Mouse (Mus musculus): ENCODE results near the gene Ifrd1. TPM values are rescaled to one million over a fixed set of nuclear protein-coding genes. Genes with fewer than 3 reads are reported as not detected.

The Ifrd1 gene
- polyA plus RNA-seq, 1 experiment from 2014 or later = 112 TPM

GRCm38 (mm10) chr12:40169675-40170074, 78.6 kb downstream of the Ifrd1 start:
- H3K9me3 ChIP-seq (ENCODE audit: control insufficient read depth, low read length) = no peaks in the 10 kb centered on the region
- no peaks in the 10 kb centered on the region for H3K27me3 ChIP-seq (replicated peaks; ENCODE audit: control insufficient read depth, insufficient read depth, low read length)
- no peak overlapping the region for H3K4me2 ChIP-seq
- no peak overlapping the region for H3K27ac ChIP-seq (ENCODE audit: low read depth, low read length)
- H3K9ac ChIP-seq (ENCODE audit: low read depth, low read length) = no peak overlapping the region
- DNase-seq (ENCODE audit: low spot score) (no peak), ATAC-seq (replicated peaks; ENCODE audit: low FRiP score) (no peak)
- WGBS = 94% methylated on average over 1 of the region's 1 CpGs
- no peaks in the 10 kb centered on the region for H3K4me1 ChIP-seq (replicated peaks; ENCODE audit: control insufficient read depth, insufficient read depth, low read length)
- no peak overlapping the region for H3K4me3 ChIP-seq (ENCODE audit: low read depth, low read length)
- H3K36me3 ChIP-seq (ENCODE audit: control insufficient read depth, insufficient read depth, low read length) = no peaks in the 10 kb centered on the region

GRCm38 (mm10) chr12:40164621-40165020, 83.7 kb downstream of the Ifrd1 start:
- H3K9me3 ChIP-seq (ENCODE audit: control insufficient read depth, low read length) = no peaks in the 10 kb centered on the region
- H3K9ac ChIP-seq (ENCODE audit: low read depth, low read length) = no peak overlapping the region
- H3K4me1 ChIP-seq (replicated peaks; ENCODE audit: control insufficient read depth, insufficient read depth, low read length) = no peaks in the 10 kb centered on the region
- DNase-seq (ENCODE audit: low spot score) (no peak), ATAC-seq (replicated peaks; ENCODE audit: low FRiP score) (no peak)
- H3K27me3 ChIP-seq (replicated peaks; ENCODE audit: control insufficient read depth, insufficient read depth, low read length) = no peaks in the 10 kb centered on the region
- 7% methylated on average over 2 of the region's 2 CpGs for WGBS
- H3K4me2 ChIP-seq = no peak overlapping the region
- H3K27ac ChIP-seq (ENCODE audit: low read depth, low read length) = no peak overlapping the region
- H3K36me3 ChIP-seq (ENCODE audit: control insufficient read depth, insufficient read depth, low read length) = no peaks in the 10 kb centered on the region
- H3K4me3 ChIP-seq (ENCODE audit: low read depth, low read length) = no peak overlapping the region

DNA sequence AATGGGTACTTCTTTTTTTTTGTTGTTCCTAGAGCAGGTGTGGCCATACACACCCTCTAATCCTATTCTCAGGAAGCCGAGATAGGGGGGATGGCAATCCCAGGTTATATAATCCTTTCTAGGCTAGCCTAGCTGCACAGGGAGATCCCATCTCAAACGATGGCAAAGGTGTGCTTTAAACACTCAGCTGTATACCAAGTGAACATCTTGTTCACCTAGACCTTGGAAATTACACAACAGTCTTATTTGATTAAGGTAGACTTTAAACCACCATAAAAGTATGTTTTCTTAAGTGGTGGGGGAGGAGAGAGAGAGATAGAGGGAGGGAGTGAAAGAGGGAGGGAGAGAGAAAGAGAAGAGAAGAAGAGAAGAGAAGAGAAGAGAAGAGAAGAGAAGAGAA, 87.5 kb downstream of the Ifrd1 start:
- no peaks in the 10 kb centered on the region for H3K9me3 ChIP-seq (ENCODE audit: control insufficient read depth, low read length)
- no peaks in the 10 kb centered on the region for H3K27me3 ChIP-seq (replicated peaks; ENCODE audit: control insufficient read depth, insufficient read depth, low read length)
- H3K36me3 ChIP-seq (ENCODE audit: control insufficient read depth, insufficient read depth, low read length) = no peaks in the 10 kb centered on the region
- no peak overlapping the region for H3K9ac ChIP-seq (ENCODE audit: low read depth, low read length)
- no peak for ATAC-seq (replicated peaks; ENCODE audit: low FRiP score)
- DNase-seq (ENCODE audit: low spot score) = no peak
- no peak overlapping the region for H3K4me2 ChIP-seq
- no peaks in the 10 kb centered on the region for H3K4me1 ChIP-seq (replicated peaks; ENCODE audit: control insufficient read depth, insufficient read depth, low read length)
- WGBS = 72% methylated on average over 2 of the region's 2 CpGs
- no peak overlapping the region for H3K4me3 ChIP-seq (ENCODE audit: low read depth, low read length)
- H3K27ac ChIP-seq (ENCODE audit: low read depth, low read length) = no peak overlapping the region

DNA sequence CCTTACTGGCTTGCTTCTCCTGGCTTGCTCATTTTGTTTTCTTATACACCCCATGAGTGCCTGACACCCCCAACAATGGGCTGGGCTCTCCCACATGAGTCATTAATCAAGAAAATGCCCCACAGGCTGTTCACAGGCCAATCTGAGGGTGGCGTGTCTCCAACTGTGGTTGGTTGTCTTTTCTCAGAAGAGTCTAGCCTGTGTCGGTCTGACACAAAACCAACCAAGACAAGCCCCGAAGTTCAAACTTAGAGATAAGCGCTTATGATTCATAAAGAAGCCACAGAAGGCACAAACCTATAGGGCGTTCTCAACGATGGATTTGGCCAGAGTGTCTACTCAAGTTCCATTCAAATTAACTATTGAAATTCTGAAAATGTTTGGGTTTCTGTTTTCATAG, 94.1 kb downstream of the Ifrd1 start:
- no peak for ATAC-seq (replicated peaks; ENCODE audit: low FRiP score)

GRCm38 (mm10) chr12:40152353-40153069, 95.8 kb downstream of the Ifrd1 start:
- Histone ChIP-seq H3K4me2 (no peak overlapping the region), H3K4me1 (replicated peaks; ENCODE audit: control insufficient read depth, insufficient read depth, low read length) (no peaks in the 10 kb centered on the region), H3K9me3 (ENCODE audit: control insufficient read depth, low read length) (no peaks in the 10 kb centered on the region), H3K36me3 (ENCODE audit: control insufficient read depth, insufficient read depth, low read length) (no peaks in the 10 kb centered on the region), H3K27ac (ENCODE audit: low read depth, low read length) (no peak overlapping the region), H3K4me3 (ENCODE audit: low read depth, low read length) (no peak overlapping the region), H3K27me3 (replicated peaks; ENCODE audit: control insufficient read depth, insufficient read depth, low read length) (no peaks in the 10 kb centered on the region), H3K9ac (ENCODE audit: low read depth, low read length) (no peak overlapping the region)
- DNase-seq (ENCODE audit: low spot score) (no peak), ATAC-seq (replicated peaks; ENCODE audit: low FRiP score) (no peak)
- 53% methylated on average over 8 of the region's 8 CpGs for WGBS

More for the DNA sequence above, 94.1 kb downstream of the Ifrd1 start:
- no peaks in the 10 kb centered on the region for H3K9me3 ChIP-seq (ENCODE audit: control insufficient read depth, low read length)
- no peaks in the 10 kb centered on the region for H3K27me3 ChIP-seq (replicated peaks; ENCODE audit: control insufficient read depth, insufficient read depth, low read length)
- no peaks in the 10 kb centered on the region for H3K4me1 ChIP-seq (replicated peaks; ENCODE audit: control insufficient read depth, insufficient read depth, low read length)
- H3K4me3 ChIP-seq (ENCODE audit: low read depth, low read length) = no peak overlapping the region
- H3K27ac ChIP-seq (ENCODE audit: low read depth, low read length) = no peak overlapping the region
- no peak overlapping the region for H3K4me2 ChIP-seq
- no peak for DNase-seq (ENCODE audit: low spot score)
- no peak overlapping the region for H3K9ac ChIP-seq (ENCODE audit: low read depth, low read length)
- H3K36me3 ChIP-seq (ENCODE audit: control insufficient read depth, insufficient read depth, low read length) = no peaks in the 10 kb centered on the region
- 67% methylated on average over 6 of the region's 6 CpGs for WGBS

MicroRNAs encoded within 50 kb of the gene (microRNA counts, 519-probe panel; counts per million panel counts)
- not detected for microRNA mmu-miR-1938

Small RNA genes lying within 50 kb of the gene (microRNA-seq; reads per million reads assigned to microRNA genes)
- gene Mir1938 (ENCODE audit: borderline number of aligned reads) = 1.8 reads per million

Other genes starting within 250 kb of the Ifrd1 start
- gene Arl4a, start 210.5 kb downstream of the Ifrd1 start, polyA plus RNA-seq (2014; fragmentation: Nextera tagmentation; extraction: Ambion mirVana) = 44.9 and 45.3 TPM in 2 replicates
- 0.23 and 0.25 TPM in 2 replicates for gene Scin, start 114.3 kb downstream of the Ifrd1 start, polyA plus RNA-seq (2014; fragmentation: Nextera tagmentation; extraction: Ambion mirVana)
- gene Lsmem1, start 49.0 kb downstream of the Ifrd1 start, polyA plus RNA-seq (2014; fragmentation: Nextera tagmentation; extraction: Ambion mirVana) = 0.14 TPM in 2 replicates
- 23.4 and 25.7 TPM in 2 replicates for gene Zfp277, start 197.4 kb upstream of the Ifrd1 start, polyA plus RNA-seq (2014; fragmentation: Nextera tagmentation; extraction: Ambion mirVana)
- gene Dock4, start 197.4 kb upstream of the Ifrd1 start, polyA plus RNA-seq (2014; fragmentation: Nextera tagmentation; extraction: Ambion mirVana) = 4.4 and 4.9 TPM in 2 replicates

All from liver, embryonic 11.5 days (tissue).